Mouse (Mus musculus): Measurements from ENCODE around the gene Rngtt. TPM values are rescaled to one million over a fixed set of nuclear protein-coding genes. Genes with fewer than 3 reads are reported as not detected.

The Rngtt gene
- polyA plus RNA-seq, 1 experiment = 10.3 TPM

DNA sequence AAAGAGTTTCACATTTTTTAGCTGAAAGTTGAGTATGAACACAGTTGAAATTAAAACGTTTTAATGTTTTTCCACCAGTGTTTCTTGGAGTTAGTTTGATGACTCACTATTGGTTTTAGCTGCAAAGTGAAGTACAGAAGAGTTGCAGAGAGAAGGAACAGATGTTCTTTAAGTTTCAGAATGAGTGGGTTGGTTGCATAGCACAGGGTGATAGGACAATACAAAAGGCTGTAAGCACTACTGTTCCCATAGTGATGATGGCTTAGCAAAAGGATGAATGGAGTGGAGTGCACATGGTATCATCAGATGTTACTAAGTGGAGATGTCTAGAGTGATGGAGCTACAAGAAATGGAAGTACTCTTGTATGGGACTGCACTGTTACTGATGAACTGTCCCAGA is 157.5 kb downstream of the Rngtt start:
- Histone ChIP-seq H3K27ac (ENCODE audit: insufficient read depth, low read length) (no peak overlapping the region), H3K4me1 (ENCODE audit: control insufficient read depth, insufficient read depth, low read length) (peaks cover 5% of the 10 kb centered on the region; the same call in 1 of the 2 replicates), H3K4me3 (ENCODE audit: insufficient read depth, low read length) (no peak overlapping the region)
- TF ChIP-seq CTCF (IDR thresholded peaks at IDR 0.05; ENCODE audit: extremely low read depth, insufficient read depth, low read length) = no peak

DNA sequence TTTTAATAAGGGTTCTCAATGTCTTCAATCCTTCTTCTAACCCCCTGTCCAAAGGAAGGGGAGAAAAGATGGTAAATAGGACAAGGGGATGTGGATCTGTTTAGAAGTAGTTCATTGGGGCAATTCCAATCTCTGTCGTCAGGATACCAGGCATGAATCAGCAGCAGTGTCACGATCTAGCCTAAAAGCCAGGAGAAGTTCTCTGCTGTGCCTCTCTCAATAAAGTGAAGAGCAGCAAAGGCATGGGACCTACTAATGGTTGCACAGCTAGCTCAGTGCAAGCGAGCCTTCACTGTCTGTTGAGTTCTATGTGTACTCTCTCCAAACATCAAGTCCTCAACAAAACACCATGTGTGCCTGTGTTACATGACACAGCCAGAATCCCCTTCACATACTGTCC is 158.0 kb downstream of the Rngtt start:
- H3K4me1 ChIP-seq (ENCODE audit: control insufficient read depth, insufficient read depth, low read length) = peaks cover 5% of the 10 kb centered on the region; the same call in 1 of the 2 replicates
- no peak overlapping the region for H3K27ac ChIP-seq (ENCODE audit: insufficient read depth, low read length)
- no peak overlapping the region for H3K4me3 ChIP-seq (ENCODE audit: insufficient read depth, low read length)
- TF ChIP-seq POLR2A (IDR thresholded peaks at IDR 0.05; ENCODE audit: extremely low read depth, insufficient read depth, low read length) (no peak), CTCF (IDR thresholded peaks at IDR 0.05; ENCODE audit: extremely low read depth, insufficient read depth, low read length) (no peak)

DNA sequence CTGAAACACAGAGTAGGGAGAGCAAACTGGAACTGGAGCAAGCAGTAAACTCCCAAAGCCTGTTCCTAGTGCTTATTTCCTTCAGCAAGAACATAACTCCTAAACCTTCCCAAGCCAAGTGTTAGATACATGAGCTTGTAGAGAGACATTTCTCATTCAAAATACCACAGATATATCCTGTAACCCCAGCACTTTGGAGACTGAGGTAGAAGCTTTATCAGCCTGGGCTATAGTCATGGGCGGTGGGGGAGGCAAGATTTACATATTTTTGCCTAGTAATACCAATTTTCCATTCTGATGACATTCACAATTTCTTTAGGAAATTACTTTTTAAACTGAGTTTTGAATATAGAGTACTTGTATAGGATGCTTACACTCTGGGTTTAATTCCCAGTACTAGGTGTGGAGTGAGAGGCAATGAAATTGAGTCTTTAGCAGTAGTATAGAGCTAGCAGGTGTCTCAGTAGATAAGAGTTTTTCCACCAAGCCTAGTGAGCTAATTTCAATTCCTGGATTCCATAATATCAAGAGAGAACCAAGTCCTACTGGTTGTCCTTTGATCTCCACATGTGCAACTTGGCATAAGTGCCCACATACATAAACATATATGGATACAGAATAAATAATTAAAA is 160.7 kb downstream of the Rngtt start:
- TF ChIP-seq POLR2A (IDR thresholded peaks at IDR 0.05; ENCODE audit: extremely low read depth, insufficient read depth, low read length) (no peak), CTCF (IDR thresholded peaks at IDR 0.05; ENCODE audit: extremely low read depth, insufficient read depth, low read length) (no peak)
- Histone ChIP-seq H3K4me1 (ENCODE audit: control insufficient read depth, insufficient read depth, low read length) (peaks cover 5% of the 10 kb centered on the region; the same call in 1 of the 2 replicates), H3K27ac (ENCODE audit: insufficient read depth, low read length) (no peak overlapping the region), H3K4me3 (ENCODE audit: insufficient read depth, low read length) (no peak overlapping the region)

DNA sequence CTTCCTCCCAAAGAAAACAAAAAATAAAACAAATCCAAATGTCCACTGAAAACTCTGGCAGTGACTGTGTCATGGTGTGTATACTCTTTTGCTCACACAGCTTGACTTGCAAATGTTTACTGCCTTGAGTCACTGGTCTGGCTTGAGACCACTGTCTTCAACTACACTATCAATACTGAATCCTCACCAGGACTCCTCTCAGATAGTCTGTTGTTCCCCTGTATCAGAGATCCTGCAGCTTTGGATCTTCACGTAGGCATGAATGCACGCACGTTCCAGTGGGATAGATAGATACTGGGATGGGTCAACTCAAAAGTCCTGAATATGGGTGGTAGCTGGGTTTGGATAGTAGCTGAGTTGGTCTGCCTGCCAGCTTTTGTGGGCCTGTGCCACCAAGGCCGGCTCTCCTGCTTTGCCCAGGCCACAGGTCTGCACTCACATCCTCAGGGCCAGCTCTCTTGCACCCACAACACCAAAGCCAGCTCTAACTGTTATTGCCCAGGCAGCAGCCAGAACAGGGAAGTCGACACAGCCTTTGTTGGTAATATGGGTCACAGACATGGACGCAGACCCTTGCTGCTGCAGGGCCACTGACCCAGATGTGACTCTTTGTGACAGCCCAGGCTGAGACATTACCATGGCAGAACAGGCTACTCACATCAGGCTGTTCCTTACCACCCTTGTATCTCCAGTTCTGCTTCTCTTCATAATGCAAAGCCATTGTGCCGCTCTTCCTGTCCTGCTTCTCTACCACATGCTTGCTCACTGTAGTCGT is 168.1 kb downstream of the Rngtt start:
- TF ChIP-seq POLR2A (IDR thresholded peaks at IDR 0.05; ENCODE audit: extremely low read depth, insufficient read depth, low read length) = no peak
- TF ChIP-seq CTCF (IDR thresholded peaks at IDR 0.05; ENCODE audit: extremely low read depth, insufficient read depth, low read length) = no peak
- Histone ChIP-seq H3K4me1 (ENCODE audit: control insufficient read depth, insufficient read depth, low read length) (no peaks in the 10 kb centered on the region), H3K27ac (ENCODE audit: insufficient read depth, low read length) (no peak overlapping the region), H3K4me3 (ENCODE audit: insufficient read depth, low read length) (no peak overlapping the region)

DNA sequence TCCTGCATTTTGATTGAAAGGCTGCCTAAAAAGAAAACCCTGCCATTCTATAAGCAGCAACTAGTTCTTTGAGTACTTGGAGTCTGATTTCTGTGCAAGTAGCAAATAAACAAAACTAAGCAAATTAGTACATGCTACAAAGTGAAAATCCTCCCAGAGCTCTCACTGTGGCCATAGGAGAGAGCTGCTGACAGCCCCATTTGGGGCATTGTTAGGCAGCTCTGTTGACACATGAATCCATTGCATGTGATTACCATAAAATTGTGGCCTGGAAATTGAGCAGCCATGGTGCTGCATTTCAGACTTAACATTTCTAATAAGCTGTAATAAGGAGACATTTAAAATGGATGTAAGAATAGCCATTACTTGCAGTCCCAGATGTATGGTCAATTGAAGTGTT is 171.6 kb downstream of the Rngtt start:
- TF ChIP-seq POLR2A (IDR thresholded peaks at IDR 0.05; ENCODE audit: extremely low read depth, insufficient read depth, low read length) (no peak), CTCF (IDR thresholded peaks at IDR 0.05; ENCODE audit: extremely low read depth, insufficient read depth, low read length) (no peak)
- H3K27ac ChIP-seq (ENCODE audit: insufficient read depth, low read length) = no peak overlapping the region
- no peaks in the 10 kb centered on the region for H3K4me1 ChIP-seq (ENCODE audit: control insufficient read depth, insufficient read depth, low read length)
- no peak overlapping the region for H3K4me3 ChIP-seq (ENCODE audit: insufficient read depth, low read length)

DNA sequence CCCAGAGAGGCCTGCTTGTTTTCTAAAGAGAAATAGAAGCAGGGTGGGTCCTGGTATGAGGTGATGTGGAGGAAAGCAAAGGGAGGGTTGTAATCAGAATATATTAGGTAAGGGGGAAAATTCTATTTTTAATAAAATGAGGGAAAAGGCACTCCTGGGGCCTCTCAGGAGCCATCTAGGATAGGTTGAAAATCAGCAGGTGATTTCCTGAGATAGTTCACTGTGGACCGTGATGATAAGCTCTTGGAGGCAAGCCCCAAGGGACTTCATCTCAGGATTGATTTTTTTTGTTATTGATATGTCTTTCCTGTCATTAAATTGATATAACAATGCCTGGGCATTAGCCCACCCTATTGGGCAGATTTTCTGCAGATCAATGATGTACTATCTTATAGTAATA is 175.9 kb downstream of the Rngtt start:
- H3K4me3 ChIP-seq (ENCODE audit: insufficient read depth, low read length) = no peak overlapping the region
- TF ChIP-seq POLR2A (IDR thresholded peaks at IDR 0.05; ENCODE audit: extremely low read depth, insufficient read depth, low read length) = no peak
- no peak for TF ChIP-seq CTCF (IDR thresholded peaks at IDR 0.05; ENCODE audit: extremely low read depth, insufficient read depth, low read length)
- no peak overlapping the region for H3K27ac ChIP-seq (ENCODE audit: insufficient read depth, low read length)
- no peaks in the 10 kb centered on the region for H3K4me1 ChIP-seq (ENCODE audit: control insufficient read depth, insufficient read depth, low read length)

DNA sequence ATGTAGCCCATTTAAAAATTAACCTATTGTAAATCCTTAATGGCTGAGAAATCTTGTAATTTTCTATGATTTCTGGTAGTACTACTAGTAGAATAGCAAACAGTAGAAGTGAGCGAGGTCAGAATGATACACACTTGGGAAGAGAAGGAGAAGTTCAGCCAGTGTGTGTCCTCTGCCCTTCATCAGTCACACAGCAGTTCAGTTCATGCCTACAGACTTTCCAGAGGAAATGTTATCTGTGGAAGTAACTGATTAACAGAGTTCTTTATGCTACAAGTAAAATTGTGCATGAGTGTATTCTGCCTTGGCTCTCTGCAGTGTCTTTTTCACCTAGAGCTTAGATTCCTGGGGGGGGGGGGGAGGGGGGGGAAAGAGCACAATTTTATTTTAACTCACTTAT is 181.0 kb downstream of the Rngtt start:
- Histone ChIP-seq H3K27ac (ENCODE audit: insufficient read depth, low read length) (no peak overlapping the region), H3K4me1 (ENCODE audit: control insufficient read depth, insufficient read depth, low read length) (no peaks in the 10 kb centered on the region), H3K4me3 (ENCODE audit: insufficient read depth, low read length) (no peak overlapping the region)
- TF ChIP-seq CTCF (IDR thresholded peaks at IDR 0.05; ENCODE audit: extremely low read depth, insufficient read depth, low read length) (no peak), POLR2A (IDR thresholded peaks at IDR 0.05; ENCODE audit: extremely low read depth, insufficient read depth, low read length) (no peak)

DNA sequence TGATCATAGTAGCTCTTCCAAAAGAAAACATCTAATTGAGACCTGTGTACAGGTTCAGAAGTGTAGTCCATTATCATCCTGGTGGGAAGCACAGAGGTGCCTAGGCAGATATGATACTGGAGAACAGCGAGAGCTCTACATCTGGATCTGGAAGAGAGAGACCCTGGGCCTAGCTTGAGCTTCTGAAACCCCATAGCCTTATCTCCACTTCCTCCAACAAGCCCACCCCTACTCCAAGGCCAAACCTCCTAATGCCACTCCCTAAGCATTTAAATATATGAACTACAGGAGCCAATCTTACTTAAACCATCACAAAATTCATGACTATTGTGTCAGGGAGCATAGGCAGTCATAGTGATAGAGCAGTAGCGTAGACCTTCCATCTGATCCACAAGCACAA is 184.3 kb downstream of the Rngtt start:
- TF ChIP-seq POLR2A (IDR thresholded peaks at IDR 0.05; ENCODE audit: extremely low read depth, insufficient read depth, low read length) (no peak), CTCF (IDR thresholded peaks at IDR 0.05; ENCODE audit: extremely low read depth, insufficient read depth, low read length) (no peak)
- H3K4me1 ChIP-seq (ENCODE audit: control insufficient read depth, insufficient read depth, low read length) = no peaks in the 10 kb centered on the region; the same call in 1 of the 2 replicates

DNA sequence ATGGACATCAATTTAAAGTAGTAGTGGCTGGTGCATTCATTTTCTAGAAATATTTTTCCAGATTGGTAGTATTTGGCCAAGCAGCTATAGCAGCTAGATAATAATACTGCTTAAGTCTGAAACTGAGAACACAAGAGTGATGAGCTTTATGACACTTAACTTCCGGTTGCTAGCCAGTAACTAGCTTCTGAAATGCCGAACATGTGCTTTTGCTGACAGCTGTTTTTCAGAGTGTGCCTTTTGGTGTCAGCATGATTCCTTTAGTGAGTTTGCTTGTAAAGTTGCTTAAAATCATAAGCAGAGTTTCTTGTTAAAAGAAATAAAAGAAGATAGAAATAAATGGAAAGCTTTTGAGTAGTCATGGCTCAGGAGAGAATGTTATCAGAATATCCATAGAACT is 186.9 kb downstream of the Rngtt start:
- no peaks in the 10 kb centered on the region; the same call in none of the 2 replicates for H3K4me1 ChIP-seq (ENCODE audit: control insufficient read depth, insufficient read depth, low read length)
- no peak overlapping the region for H3K4me3 ChIP-seq (ENCODE audit: insufficient read depth, low read length)
- H3K27ac ChIP-seq (ENCODE audit: insufficient read depth, low read length) = no peak overlapping the region
- no peak for TF ChIP-seq CTCF (IDR thresholded peaks at IDR 0.05; ENCODE audit: extremely low read depth, insufficient read depth, low read length)
- TF ChIP-seq POLR2A (IDR thresholded peaks at IDR 0.05; ENCODE audit: extremely low read depth, insufficient read depth, low read length) = no peak

More for the DNA sequence above, 184.3 kb downstream of the Rngtt start:
- Histone ChIP-seq H3K4me3 (ENCODE audit: insufficient read depth, low read length) (no peak overlapping the region), H3K27ac (ENCODE audit: insufficient read depth, low read length) (no peak overlapping the region)

DNA sequence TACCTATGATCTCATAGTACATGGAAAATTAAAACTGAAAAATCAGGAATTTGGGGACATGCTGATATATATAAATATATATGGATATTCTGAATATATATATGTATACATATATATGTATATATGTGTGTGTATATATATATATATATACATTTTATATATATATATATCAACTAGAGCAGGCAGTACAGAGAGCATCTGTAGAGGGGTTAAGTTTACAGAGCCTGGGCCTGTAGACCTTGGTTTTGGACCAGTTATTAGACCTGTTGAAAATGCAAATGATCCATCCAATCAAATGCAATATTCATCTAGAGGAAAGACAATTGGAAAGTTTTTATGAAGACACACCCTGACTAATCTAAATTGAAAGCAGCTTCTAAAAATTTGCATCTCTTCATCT is 187.5 kb downstream of the Rngtt start:
- Histone ChIP-seq H3K4me1 (ENCODE audit: control insufficient read depth, insufficient read depth, low read length) (no peaks in the 10 kb centered on the region; the same call in none of the 2 replicates), H3K27ac (ENCODE audit: insufficient read depth, low read length) (no peak overlapping the region), H3K4me3 (ENCODE audit: insufficient read depth, low read length) (no peak overlapping the region)
- TF ChIP-seq POLR2A (IDR thresholded peaks at IDR 0.05; ENCODE audit: extremely low read depth, insufficient read depth, low read length) (no peak), CTCF (IDR thresholded peaks at IDR 0.05; ENCODE audit: extremely low read depth, insufficient read depth, low read length) (no peak)

All from cortical plate, adult 2 months (tissue).